Mouse (Mus musculus) B cell, adult 2 months (primary cell): ENCODE results near the gene Cacna2d3.

Experiments used
- DNase-seq, 2 experiments: peaks; one replicate each; pipeline ENCODE4 v3.0.0; 2022

Cacna2d3 gene

DNA sequence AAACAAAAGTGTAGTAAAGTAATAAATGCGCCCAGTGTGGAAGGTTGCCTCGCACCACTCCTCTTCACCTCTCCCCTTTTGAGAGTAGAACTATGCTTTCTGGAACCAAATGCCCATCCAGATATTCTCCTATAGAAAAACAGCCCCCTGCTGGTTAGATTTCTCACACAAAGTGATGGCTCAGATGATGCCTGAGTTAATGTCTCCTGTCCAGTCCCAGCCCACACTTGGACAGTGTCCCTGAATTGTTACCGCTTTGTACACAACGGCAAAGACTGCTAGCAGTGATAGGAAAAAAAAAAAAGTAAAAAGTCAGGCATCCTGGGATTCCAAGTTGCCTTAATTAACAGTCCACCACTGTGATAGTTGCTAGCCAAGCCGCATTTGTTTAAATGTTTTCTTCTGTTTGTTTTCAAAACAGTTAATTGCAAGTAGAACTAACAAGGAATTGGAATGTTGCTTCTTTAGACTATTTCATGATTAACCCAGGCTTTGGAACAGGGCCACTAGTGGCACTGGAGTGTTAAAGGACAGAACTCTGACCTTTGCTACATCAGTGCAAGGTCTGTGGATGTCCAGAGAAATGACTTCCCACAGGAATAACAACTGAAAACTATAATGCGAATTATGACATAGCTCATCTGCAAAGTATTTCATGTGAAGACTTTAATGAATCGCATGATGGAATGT, 733.3 kb downstream of the Cacna2d3 start:
- no peak for DNase-seq

DNA sequence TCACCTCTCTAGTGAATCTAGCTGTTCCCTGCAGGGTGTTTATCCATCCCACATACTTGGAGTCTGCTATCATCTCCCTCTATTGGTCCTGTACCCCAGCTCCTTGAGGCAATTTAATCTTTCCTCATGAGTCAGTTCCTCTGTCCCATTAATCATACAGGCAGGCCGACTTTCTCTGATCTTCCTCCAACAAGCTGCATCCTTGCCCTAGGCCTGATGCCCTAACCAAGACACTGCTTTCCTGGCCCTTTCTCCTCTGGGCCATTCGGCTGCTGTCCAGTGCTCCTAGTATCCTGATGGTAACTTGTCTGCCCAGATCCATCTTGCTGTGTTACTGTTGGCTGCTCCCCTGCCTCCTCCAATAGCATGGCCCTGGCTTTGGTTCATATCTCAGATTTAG, 737.4 kb downstream of the Cacna2d3 start:
- no peak for DNase-seq

GRCm38 (mm10) chr14:28980482-28980881, 741.2 kb downstream of the Cacna2d3 start:
- DNase-seq: no peak

DNA sequence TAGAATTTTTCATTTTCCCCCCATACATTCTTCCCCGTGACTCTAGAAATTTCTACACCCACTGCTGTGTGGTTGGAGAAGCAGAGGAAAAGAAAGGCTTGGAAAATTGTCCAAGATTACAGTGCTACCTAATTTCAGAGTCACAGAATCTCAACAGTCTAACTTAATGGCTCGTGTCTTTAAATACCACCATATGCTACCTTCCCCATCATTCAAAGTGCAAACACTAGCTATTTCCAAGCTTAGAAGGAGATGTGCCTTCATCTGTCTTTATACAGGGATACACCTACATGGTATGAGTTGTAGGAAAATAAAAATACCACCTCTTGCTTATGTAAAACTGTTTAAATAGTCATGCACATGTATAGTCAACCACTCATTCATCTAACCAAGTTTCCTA, 742.4 kb downstream of the Cacna2d3 start:
- no peak for DNase-seq

DNA sequence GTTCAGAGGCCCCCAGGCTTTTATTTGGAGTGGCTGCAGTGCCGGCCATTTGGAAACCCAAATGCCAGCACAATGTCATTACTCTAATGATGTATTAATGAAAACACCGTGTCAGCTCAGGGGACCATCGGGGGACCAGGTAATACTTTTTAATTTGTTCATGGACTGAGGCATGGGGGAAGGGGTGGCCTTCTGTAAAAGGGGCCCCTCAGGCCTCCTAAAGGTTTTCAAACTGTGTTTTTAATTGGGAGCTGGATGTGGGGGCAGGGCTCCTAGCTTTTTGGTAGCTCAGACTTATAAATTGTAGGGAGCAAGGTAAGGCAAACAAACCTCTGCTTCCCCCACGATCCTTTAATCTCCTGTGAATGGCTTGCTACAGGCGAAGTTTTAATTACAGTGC, 749.0 kb downstream of the Cacna2d3 start:
- DNase-seq: no peak

DNA sequence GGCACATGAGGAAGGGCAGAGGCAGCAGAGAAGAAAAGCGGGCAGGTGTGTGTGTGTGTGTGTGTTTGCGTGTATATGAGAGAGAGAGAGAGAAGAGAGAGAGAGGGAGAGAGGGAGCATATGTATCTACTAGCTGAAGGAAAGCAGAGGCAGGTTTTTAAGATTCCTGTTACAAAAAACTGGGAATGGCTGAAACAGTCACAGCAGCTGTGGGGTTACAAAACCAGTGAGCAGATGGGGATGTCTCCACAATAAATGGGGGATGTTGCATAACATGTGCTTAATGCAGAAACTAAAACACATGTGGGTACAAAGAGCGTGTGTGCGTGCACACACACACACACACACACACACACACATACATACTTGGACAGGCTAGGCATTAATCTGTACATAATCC, 752.4 kb downstream of the Cacna2d3 start:
- DNase-seq: no peak

DNA sequence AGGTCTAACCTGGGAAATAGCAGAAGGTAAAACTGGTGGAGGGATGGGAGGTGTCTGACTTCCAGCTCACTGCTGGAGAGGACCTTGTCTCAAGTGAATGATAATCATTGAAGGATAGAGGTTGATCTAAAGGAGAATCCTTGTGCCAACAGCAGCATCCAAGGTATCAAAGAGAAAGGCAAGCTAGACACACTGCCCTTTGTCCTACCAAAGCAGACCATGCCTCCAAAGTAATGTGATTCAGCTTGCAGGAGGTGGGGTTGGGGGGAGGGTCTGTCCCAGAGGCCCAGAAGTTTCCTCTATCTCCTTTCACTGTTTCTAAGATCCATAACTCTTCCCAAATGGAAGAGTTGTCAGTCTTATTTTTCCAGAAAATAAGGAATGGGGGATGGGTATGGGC, 754.8 kb downstream of the Cacna2d3 start:
- no peak for DNase-seq

DNA sequence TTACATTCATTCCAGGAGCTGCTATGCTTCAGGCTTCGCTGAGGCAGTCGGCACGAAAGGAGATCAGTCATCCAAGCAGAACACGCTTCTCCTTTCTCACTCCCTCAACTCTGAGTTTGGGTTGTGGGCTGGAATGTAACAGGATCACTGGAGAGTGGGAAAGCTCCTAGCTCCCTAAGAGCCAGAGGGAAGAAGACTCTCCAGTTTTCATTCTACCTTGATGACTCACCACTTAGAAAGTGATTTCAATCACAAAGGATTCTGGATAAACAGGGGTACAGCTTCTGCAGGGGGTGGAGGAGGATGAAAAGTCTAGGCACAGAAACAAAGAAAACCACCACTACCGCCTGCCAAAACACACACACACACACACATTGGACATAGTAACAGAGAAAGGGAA, 760.3 kb downstream of the Cacna2d3 start:
- no peak for DNase-seq

DNA sequence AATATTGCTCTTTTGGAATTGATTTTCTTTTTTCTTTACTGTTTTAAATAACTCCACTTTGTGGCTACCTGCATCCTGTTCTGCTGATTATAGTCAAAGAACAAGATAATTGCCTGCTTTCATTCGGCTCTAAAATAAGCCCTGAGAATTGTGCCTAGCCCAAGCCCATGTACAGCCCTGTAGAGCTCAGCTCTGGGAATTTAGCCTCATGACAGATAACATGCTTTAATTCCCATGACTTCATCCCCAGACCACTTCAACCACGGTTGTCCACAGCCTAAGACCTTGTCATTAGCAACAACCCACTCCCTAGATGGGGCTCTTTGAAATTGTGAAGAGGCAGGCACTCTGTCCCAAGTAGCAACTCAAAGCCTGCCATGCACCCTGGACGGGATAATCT, 762.6 kb downstream of the Cacna2d3 start:
- DNase-seq: no peak

DNA sequence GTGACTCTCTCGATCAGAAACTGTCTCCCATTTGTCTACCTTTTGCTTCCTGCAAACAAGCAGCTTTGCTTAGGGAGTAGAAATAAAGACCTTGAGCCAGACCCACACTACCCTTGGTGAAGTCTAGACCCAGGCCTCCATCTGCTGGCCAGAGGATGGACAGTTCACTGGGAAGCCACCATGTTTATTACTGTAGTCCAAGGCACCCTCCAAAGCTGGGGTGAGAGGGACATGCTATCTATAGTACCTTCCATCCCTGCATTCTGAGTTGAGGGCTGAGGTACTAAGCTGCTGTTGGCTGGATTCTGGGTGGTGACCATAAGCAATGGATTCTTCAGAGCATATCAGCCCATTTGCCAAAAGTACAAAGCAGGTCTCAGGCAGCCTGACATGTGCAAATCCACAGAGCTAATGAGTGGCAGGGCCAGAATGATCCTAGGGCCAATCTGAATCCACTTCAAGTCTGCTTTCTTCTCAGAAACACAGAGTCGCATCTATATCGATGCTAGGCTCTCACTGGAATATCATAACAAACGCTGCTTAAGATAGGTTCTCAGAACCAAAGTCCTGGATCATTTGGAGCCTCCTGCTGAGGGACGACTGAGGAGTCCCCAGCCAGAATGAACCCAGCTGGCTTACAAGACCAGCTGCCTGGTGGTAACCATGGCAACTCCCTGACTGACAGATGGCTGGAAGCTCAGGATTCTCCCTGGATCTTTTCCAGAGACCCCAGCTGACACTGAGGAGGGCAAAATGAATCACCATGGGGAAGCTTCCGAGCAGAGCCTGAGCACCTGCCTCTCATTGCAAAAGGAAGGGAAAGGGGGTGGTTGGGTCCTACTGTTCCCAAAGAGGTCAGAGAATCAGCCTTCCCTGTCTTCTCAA, 763.3 kb downstream of the Cacna2d3 start:
- DNase-seq: no peak

- DNase-seq: no peak
Measured at GRCm38 (mm10) chr14:28955181-28955580, 766.5 kb downstream of the Cacna2d3 start.

GRCm38 (mm10) chr14:28954588-28954987, 767.1 kb downstream of the Cacna2d3 start:
- no peak for DNase-seq

DNA sequence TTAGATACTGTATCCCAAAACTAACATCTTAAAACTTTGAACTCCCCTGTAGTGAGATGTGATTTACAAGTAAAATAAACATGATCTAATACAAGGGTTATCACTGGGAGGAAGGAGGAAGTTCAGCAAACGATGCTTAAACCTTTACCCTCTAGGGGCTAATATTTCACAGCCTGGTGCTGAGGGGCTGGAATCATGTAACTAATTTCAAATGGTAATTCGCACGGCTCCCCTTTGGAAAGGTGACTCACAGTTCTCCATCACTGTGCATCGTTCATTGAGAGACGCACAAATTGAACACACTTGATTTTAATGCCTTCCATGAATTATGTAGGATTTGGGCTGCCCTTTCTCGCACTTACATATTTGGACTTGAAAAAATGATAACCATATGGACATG, 767.6 kb downstream of the Cacna2d3 start:
- no peak for DNase-seq

- DNase-seq: no peak
Measured at GRCm38 (mm10) chr14:28953409-28953808, 768.3 kb downstream of the Cacna2d3 start.

DNA sequence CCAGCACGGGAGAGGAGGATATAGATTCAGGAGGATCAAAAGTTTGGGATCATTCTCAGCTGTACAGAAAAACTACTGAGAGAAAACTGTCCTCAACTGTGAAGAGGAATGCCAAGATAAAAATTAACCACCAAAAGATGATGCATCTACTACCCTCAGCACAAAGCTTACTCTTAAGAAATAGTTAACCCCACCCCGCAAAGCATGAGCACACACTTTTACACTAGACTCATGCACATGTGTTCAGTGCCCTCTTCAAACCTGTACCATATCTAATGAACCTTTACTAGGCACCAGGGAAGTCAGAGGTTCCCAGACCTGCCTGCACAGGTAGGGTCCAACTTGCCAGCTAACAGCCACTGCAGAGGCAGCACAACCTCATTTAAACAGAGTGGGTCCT, 771.2 kb downstream of the Cacna2d3 start:
- DNase-seq: no peak

- no peak for DNase-seq
Measured at GRCm38 (mm10) chr14:28949785-28950184, 771.9 kb downstream of the Cacna2d3 start.

- DNase-seq: no peak
Measured at GRCm38 (mm10) chr14:28948019-28948850, 773.4 kb downstream of the Cacna2d3 start.

DNA sequence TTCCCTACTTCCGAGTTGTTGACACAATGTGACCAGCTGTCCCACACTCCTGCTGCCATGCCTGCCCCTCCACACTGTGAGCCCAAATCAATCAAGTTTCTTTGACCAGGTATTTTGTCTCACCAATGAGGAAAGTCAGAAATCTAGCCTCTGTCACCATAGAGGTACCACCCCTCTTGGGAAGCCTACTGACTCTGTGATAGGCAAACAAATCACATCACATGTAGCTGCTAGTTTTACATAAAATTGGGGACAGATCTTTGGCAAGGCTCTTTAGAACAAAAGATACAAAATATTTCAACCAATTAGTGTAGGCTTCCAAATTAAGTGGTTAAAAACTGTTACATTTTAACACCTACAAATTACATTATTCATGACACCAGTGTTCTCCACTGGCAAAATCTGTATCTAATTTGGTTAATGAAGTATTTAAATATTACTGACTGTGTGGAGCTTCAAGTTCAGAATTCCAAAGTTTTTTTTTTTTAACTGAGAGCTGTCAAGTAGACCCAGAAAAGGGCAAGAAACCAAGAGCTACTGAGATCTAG, 788.8 kb downstream of the Cacna2d3 start:
- no peak for DNase-seq

- no peak for DNase-seq
Measured at GRCm38 (mm10) chr14:28923180-28923961, 798.3 kb downstream of the Cacna2d3 start.

- DNase-seq: no peak
Measured at GRCm38 (mm10) chr14:28918871-28919270, 802.8 kb downstream of the Cacna2d3 start.

- no peak for DNase-seq
Measured at GRCm38 (mm10) chr14:28915004-28915403, 806.7 kb downstream of the Cacna2d3 start.

GRCm38 (mm10) chr14:28907659-28908058, 814.0 kb downstream of the Cacna2d3 start:
- DNase-seq: no peak
